Mouse (Mus musculus) heart, embryonic 11.5 days (tissue): Measurements from ENCODE around the gene Cyb5d1. TPM values are rescaled to one million over a fixed set of nuclear protein-coding genes. Genes with fewer than 3 reads are reported as not detected.

ENCODE experiments used
- ATAC-seq: fragments of 200-750 bp; cut with Nextera tagmentation; replicated peaks from 2 replicates; pipeline ENCODE4 v1.8.0; 2017; ENCODE audit warnings: moderate library complexity; ENCODE audit not compliant: insufficient number of reproducible peaks, low FRiP score, low TSS enrichment
- H3K27ac ChIP-seq: fragments of 300-500 bp; sonication (generic); 2 replicates; pipeline ENCODE4 v1.5.1; 2014; ENCODE audit warnings: mild to moderate bottlenecking, low read depth, low read length
- H3K27me3 ChIP-seq: fragments of 300-500 bp; sonication (generic); 2 replicates; pipeline ENCODE4 v1.6.1; 2014; ENCODE audit warnings: mild to moderate bottlenecking, low read length, mixed read lengths; ENCODE audit not compliant: control insufficient read depth, insufficient read depth
- H3K36me3 ChIP-seq: fragments of 300-500 bp; sonication (generic); 2 replicates; pipeline ENCODE4 v1.6.1; 2014; ENCODE audit warnings: mild to moderate bottlenecking, low read length, moderate library complexity, mixed read lengths; ENCODE audit not compliant: control insufficient read depth, insufficient read depth
- H3K4me1 ChIP-seq: fragments of 300-500 bp; sonication (generic); 2 replicates; pipeline ENCODE4 v1.6.1; 2014; ENCODE audit warnings: low read length; ENCODE audit not compliant: control insufficient read depth, insufficient read depth
- H3K4me2 ChIP-seq: fragments of 300-500 bp; sonication (generic); 2 replicates; pipeline ENCODE4 v1.6.1; 2014; ENCODE audit warnings: mild to moderate bottlenecking, moderate library complexity
- H3K4me3 ChIP-seq: fragments of 300-500 bp; sonication (generic); 2 replicates; pipeline ENCODE4 v1.5.1; 2014; ENCODE audit warnings: low read depth, low read length
- H3K9ac ChIP-seq: fragments of 300-500 bp; sonication (generic); 2 replicates; pipeline ENCODE4 v1.6.1; 2014; ENCODE audit warnings: mild to moderate bottlenecking, low read depth, low read length, moderate library complexity
- H3K9me3 ChIP-seq: fragments of 300-500 bp; sonication (generic); replicated peaks from 2 replicates; pipeline ENCODE4 v1.6.1; 2016; ENCODE audit warnings: low read length; ENCODE audit not compliant: control insufficient read depth
- WGBS: fragments of 180-500 bp; shearing (Covaris S2); extraction: QIAGEN DNeasy Blood & Tissue Kit; methylation state at CpG from one replicate; pipeline ENCODE4 v1.1.7; 2014; ENCODE audit not compliant: insufficient replicate concordance; 5-methylcytosine and 5-hydroxymethylcytosine counted together
- polyA plus RNA-seq: library from polyadenylated mRNA; unstranded; fragments of >200 nt; fragmentation: Nextera tagmentation; extraction: Ambion mirVana; gene quantifications from 2 replicates; pipeline ENCODE4 v1.2.1, GENCODE M21; 2014

The Cyb5d1 gene
- polyA plus RNA-seq, 1 experiment from 2014 or later, result 19.6 TPM

DNA sequence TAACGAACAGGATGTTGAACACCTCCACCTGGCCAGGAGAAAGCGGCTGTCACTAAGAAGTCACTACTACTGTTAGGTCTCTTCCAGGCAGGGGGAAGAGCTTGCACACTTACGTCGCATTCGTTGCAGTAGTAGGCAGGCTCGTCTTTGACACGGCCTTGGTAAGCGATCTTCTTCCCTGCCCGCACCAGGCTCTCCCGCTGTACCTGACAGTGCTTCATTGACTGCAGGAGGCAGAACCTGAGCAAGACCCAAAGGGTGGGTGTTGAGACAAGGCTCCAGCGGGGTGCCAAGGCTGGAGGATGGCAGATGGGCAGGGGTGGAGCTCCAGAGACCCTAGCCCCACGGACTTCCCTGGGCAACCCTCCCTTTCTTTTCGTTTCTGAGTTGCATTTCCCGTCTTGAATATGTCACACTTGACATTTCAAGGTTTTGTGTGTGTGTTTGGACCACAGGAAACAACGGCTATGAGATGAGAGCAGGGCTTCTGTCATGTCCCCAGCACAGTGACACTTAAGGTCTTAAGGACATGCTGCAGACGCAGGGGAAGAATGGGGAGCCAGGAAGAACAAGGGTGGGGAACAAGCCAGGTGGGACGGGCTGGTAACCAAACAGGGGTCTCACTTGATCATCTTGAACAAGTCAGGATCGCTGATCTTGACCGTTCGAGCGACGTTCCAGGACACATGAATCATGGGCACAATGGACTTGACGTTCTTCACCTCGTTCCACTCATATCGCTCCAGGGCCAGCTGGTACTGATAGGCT is 4.8 kb upstream of the Cyb5d1 start:
- peaks cover 39% of the 10 kb centered on the region for H3K4me1 ChIP-seq
- 0 out of 2 replicates have a peak overlapping the region, but pooled peaks have one; percentile 23 for H3K4me3 ChIP-seq
- WGBS, result 70% methylated on average over 25 of the region's 25 CpGs
- H3K27me3 ChIP-seq, result no peaks in the 10 kb centered on the region
- peak overlapping the region; percentile 57 for H3K4me2 ChIP-seq
- peak overlapping the region; percentile 60; the same call in 1 of the 2 replicates for H3K9ac ChIP-seq
- H3K9me3 ChIP-seq, result no peaks in the 10 kb centered on the region
- no peak overlapping the region for H3K27ac ChIP-seq
- H3K36me3 ChIP-seq, result peaks cover 41% of the 10 kb centered on the region
- ATAC-seq, result no peak

- no peak overlapping the region; the same call in 1 of the 2 replicates for H3K27ac ChIP-seq
- peaks cover 40% of the 10 kb centered on the region for H3K4me1 ChIP-seq
- peak overlapping the region; percentile 23; the same call in 1 of the 2 replicates for H3K4me3 ChIP-seq
- peaks cover 34% of the 10 kb centered on the region for H3K36me3 ChIP-seq
- ATAC-seq, result no peak
- H3K4me2 ChIP-seq, result peak overlapping the region; percentile 81
- H3K9ac ChIP-seq, result peak overlapping the region; percentile 60
- WGBS, result 18% methylated on average over 66 of the region's 66 CpGs
- no peaks in the 10 kb centered on the region for H3K27me3 ChIP-seq
- H3K9me3 ChIP-seq, result no peaks in the 10 kb centered on the region
Observed at GRCm38 (mm10) chr11:69399201-69400082, 4.0 kb upstream of the Cyb5d1 start.

DNA sequence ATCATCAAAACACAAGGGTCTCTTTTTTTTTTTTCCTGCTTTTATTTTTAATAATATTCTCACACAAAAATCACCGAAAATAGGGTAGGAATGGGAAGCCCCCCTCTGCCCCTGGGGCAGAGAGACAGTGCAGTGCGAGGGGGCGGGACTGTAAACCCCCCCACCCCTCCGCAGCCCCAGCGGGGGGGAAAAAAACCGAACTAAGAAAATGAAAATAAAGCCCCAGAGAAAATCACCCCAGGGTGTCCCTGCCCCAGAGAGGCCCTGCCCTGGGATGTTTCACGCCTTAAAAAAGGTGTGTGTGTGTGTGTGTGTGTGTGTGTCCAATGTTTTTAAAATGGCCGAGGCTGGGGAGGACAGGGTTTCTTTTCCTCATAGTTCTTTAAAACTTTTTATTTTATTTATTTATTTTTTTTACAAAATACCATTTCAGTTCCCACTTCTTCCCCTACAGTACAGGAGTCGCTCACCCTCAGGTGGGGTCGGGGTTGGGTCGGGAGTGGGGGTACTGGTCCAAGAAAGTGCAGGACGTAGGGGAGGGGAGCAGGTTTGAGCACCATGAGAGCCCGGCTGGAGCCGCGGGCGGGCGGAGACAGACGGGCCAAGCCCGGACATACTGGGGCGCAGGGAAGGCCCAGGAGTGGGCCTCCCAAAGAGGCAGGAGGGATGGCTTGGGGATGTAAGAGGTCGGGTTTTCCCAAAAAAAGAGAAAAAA is 3.2 kb upstream of the Cyb5d1 start:
- H3K4me3 ChIP-seq, result peak overlapping the region; percentile 59

GRCm38 (mm10) chr11:69398059-69398458 is 2.6 kb upstream of the Cyb5d1 start, which contains the start of gene Tmem88:
Gene Tmem88 (minus strand): TSS chr11:69398234.
- no peaks in the 10 kb centered on the region for H3K9me3 ChIP-seq
- peak within 1 kb of the TSS; percentile 86 for H3K9ac ChIP-seq
- peaks cover 43% of the 10 kb centered on the region for H3K4me1 ChIP-seq
- ATAC-seq, result peak; percentile 25; the same call in 1 of the 2 replicates
- H3K4me3 ChIP-seq, result peak within 1 kb of the TSS; percentile 59
- H3K27me3 ChIP-seq, result no peaks in the 10 kb centered on the region
- H3K27ac ChIP-seq, result peak within 1 kb of the TSS; percentile 89
- peak within 1 kb of the TSS; percentile 81 for H3K4me2 ChIP-seq
- 1% methylated on average over 16 of the region's 16 CpGs for WGBS
- H3K36me3 ChIP-seq, result peaks cover 23% of the 10 kb centered on the region

More for the DNA sequence above, 3.2 kb upstream of the Cyb5d1 start:
- Histone ChIP-seq H3K9ac (peak overlapping the region; percentile 86; the same call in 1 of the 2 replicates), H3K27ac (peak overlapping the region; percentile 89; the same call in 1 of the 2 replicates), H3K27me3 (no peaks in the 10 kb centered on the region), H3K4me2 (peak overlapping the region; percentile 81), H3K4me1 (peaks cover 43% of the 10 kb centered on the region), H3K36me3 (peaks cover 29% of the 10 kb centered on the region), H3K9me3 (no peaks in the 10 kb centered on the region)
- ATAC-seq, result no peak
- 12% methylated on average over 21 of the region's 21 CpGs for WGBS

DNA sequence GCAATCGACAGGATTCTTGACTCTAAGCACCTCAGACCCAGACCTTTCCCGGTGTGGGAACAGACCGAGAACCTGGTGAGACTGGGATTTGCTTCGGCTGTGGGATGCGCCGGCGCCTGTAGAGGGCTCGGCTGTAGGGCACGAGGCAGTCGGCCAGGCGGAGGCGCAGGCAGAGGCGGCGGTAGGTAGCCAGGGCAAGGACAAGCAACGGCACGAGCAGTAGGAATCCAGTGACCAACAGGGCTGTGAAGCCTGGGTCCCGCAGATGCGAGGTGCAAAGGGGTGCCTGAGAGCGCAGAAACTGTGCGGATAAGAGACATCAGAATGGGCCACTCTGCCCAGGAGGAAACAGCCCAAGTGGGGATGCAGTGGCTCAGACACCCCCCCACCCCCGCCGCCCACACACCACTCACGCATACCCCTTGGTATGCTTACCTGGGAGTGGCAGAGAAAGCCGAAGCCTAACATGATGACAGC is 2.2 kb upstream of the Cyb5d1 start:
- H3K36me3 ChIP-seq, result peaks cover 23% of the 10 kb centered on the region
- WGBS, result 4% methylated on average over 24 of the region's 24 CpGs
- ATAC-seq, result no peak
- H3K27ac ChIP-seq, result peak overlapping the region; percentile 89
- H3K4me3 ChIP-seq, result peak overlapping the region; percentile 59
- H3K9ac ChIP-seq, result peak overlapping the region; percentile 86
- peaks cover 43% of the 10 kb centered on the region for H3K4me1 ChIP-seq
- peak overlapping the region; percentile 81 for H3K4me2 ChIP-seq
- H3K9me3 ChIP-seq, result no peaks in the 10 kb centered on the region
- no peaks in the 10 kb centered on the region for H3K27me3 ChIP-seq

- no peak for ATAC-seq
Observed at GRCm38 (mm10) chr11:69396772-69397171, 1.3 kb upstream of the Cyb5d1 start.

DNA sequence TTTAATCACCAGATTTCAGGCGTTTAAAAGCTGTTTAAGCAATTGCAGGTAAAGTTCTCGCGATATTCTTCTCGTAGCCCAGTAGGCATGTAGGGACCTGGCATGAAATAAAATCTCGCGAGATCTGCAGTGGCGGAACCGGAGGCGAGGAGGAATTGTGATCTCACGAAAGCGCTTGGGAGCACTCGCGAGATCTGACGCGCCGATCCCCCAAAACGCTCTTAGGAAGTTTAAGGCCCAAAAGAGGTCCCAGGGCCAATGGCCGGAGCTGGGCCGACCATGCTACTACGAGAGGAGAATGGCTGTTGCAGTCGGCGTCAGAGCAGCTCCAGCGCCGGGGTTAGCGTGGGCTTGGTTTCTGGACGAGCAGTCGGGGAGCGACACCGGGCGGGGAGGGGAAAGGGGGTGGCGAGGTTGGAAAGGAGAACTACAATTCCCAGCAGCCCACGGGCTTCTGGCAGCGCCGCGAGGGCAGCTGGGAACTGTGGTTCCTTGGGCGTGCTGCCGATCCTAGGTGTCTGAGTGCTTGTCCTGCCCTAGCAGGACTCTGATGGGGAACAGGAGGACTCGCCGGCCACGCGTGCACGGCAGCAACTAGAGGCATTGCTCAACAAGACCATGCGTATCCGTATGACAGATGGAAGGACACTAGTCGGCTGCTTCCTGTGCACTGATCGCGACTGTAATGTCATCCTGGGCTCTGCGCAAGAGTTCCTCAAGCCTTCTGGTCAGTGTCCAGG is 373 bp upstream of the Cyb5d1 start:
- Histone ChIP-seq H3K4me2 (peak overlapping the region; percentile 81), H3K36me3 (peaks cover 13% of the 10 kb centered on the region), H3K27me3 (no peaks in the 10 kb centered on the region), H3K27ac (peak overlapping the region; percentile 89), H3K4me1 (peaks cover 43% of the 10 kb centered on the region), H3K9ac (peak overlapping the region; percentile 86), H3K4me3 (peak overlapping the region; percentile 59), H3K9me3 (no peaks in the 10 kb centered on the region)
- under 1% methylated on average over 48 of the region's 48 CpGs for WGBS
- peak; percentile 80 for ATAC-seq

More at GRCm38 (mm10) chr11:69396772-69397171, 1.3 kb upstream of the Cyb5d1 start:
- H3K4me2 ChIP-seq, result peak overlapping the region; percentile 81
- peaks cover 43% of the 10 kb centered on the region for H3K4me1 ChIP-seq
- peak overlapping the region; percentile 59 for H3K4me3 ChIP-seq
- H3K27me3 ChIP-seq, result no peaks in the 10 kb centered on the region
- peak overlapping the region; percentile 89 for H3K27ac ChIP-seq
- no peaks in the 10 kb centered on the region for H3K9me3 ChIP-seq
- H3K36me3 ChIP-seq, result peaks cover 21% of the 10 kb centered on the region
- peak overlapping the region; percentile 86 for H3K9ac ChIP-seq
- WGBS, result 20% methylated on average over 11 of the region's 11 CpGs
